Mouse (Mus musculus) MEL (cell line): ENCODE measurements at regions not wholly inside any gene's neighbourhood (a gene's known extent, or its start where the extent isn't known, plus 50 kb on each side); places are given as distances from the start of the nearest gene placed in this dataset.

Experiments used
- DNase-seq: peaks from one replicate; pipeline ENCODE4 v3.0.0; 2011; ENCODE audit warnings: low read depth, low spot score
- H3K27ac ChIP-seq: 2 replicates; pipeline ENCODE4 v1.5.1; 2012; ENCODE audit warnings: low read depth, mild to moderate bottlenecking, control low read depth, low read length, moderate library complexity; ENCODE audit not compliant: control insufficient read depth
- H3K27me3 ChIP-seq, 2 experiments: fragments of 150-350 bp in 1 of 2; sonication (generic) in 1 of 2; 2 replicates each; pipeline ENCODE4 v1.6.1; 2012; ENCODE audit warnings: low read length in 2 of 2, mild to moderate bottlenecking in 2 of 2, improper control_type of control experiment in 1 of 2, moderate library complexity in 1 of 2; ENCODE audit not compliant: insufficient read depth in 2 of 2, control insufficient read depth in 1 of 2
- H3K36me3 ChIP-seq, 2 experiments: 2 replicates each; pipeline ENCODE4 v1.6.1; 2012 to 2014; ENCODE audit warnings: low read length in 2 of 2, improper control_type of control experiment in 1 of 2, inconsistent platforms in 1 of 2, mild to moderate bottlenecking in 1 of 2; ENCODE audit not compliant: insufficient read depth in 2 of 2, control insufficient read depth in 1 of 2
- H3K4me1 ChIP-seq, 2 experiments: fragments of 150-350 bp in 1 of 2; sonication (generic) in 1 of 2; 2 replicates each; pipeline ENCODE4 v1.6.1; 2012; ENCODE audit warnings: low read length in 2 of 2, improper control_type of control experiment in 1 of 2, mild to moderate bottlenecking in 1 of 2; ENCODE audit not compliant: insufficient read depth in 2 of 2, control insufficient read depth in 1 of 2
- H3K4me3 ChIP-seq, 2 experiments: fragments of 150-350 bp in 1 of 2; sonication (generic) in 1 of 2; 2 replicates each; pipeline ENCODE4 v1.5.1; 2012; ENCODE audit warnings: low read depth in 2 of 2, low read length in 2 of 2, mild to moderate bottlenecking in 2 of 2, moderate library complexity in 2 of 2, control low read depth in 1 of 2, improper control_type of control experiment in 1 of 2; ENCODE audit not compliant: control insufficient read depth in 1 of 2, insufficient read depth in 1 of 2
- H3K79me2 ChIP-seq: 2 replicates; pipeline ENCODE4 v1.6.1; 2012; ENCODE audit warnings: mild to moderate bottlenecking, low read length, moderate library complexity; ENCODE audit not compliant: control insufficient read depth, poor library complexity, insufficient read depth
- H3K9ac ChIP-seq: 2 replicates; pipeline ENCODE4 v1.6.1; 2012; ENCODE audit warnings: low read depth, mild to moderate bottlenecking, control low read depth, low read length, moderate library complexity; ENCODE audit not compliant: control insufficient read depth, poor library complexity, severe bottlenecking
- H3K9me3 ChIP-seq: fragments of 150-350 bp; sonication (generic); replicated peaks from 2 replicates; pipeline ENCODE4 v1.6.1; 2012; ENCODE audit warnings: mild to moderate bottlenecking, low read length, improper control_type of control experiment, moderate library complexity; ENCODE audit not compliant: insufficient read depth
- BHLHE40 ChIP-seq: IDR thresholded peaks from 2 replicates; pipeline ENCODE4 v1.6.1; 2012; ENCODE audit warnings: low read depth, mild to moderate bottlenecking, inconsistent platforms, low read length, improper control_type of control experiment, borderline replicate concordance
- CHD2 ChIP-seq: IDR thresholded peaks from 2 replicates; pipeline ENCODE4 v1.6.1; 2011; ENCODE audit warnings: low read length, improper control_type of control experiment
- E2F4 ChIP-seq: IDR thresholded peaks from 2 replicates; pipeline ENCODE4 v1.6.1; 2011; ENCODE audit warnings: low read depth, low read length, improper control_type of control experiment, borderline replicate concordance
- EP300 ChIP-seq, 2 experiments: IDR thresholded peaks; 2 replicates each; pipeline ENCODE4 v1.6.1; 2011; ENCODE audit warnings: improper control_type of control experiment in 2 of 2, low read length in 2 of 2, low read depth in 1 of 2, mild to moderate bottlenecking in 1 of 2
- ETS1 ChIP-seq: IDR thresholded peaks from 2 replicates; pipeline ENCODE4 v1.6.1; 2012; ENCODE audit warnings: low read depth, mild to moderate bottlenecking, inconsistent platforms, low read length, improper control_type of control experiment, moderate library complexity
- HCFC1 ChIP-seq: IDR thresholded peaks from 2 replicates; pipeline ENCODE4 v1.6.1; 2012; ENCODE audit warnings: low read depth, mild to moderate bottlenecking, inconsistent platforms, low read length, improper control_type of control experiment, moderate library complexity
- JUND ChIP-seq: IDR thresholded peaks from 2 replicates; pipeline ENCODE4 v1.6.1; 2011; ENCODE audit warnings: low read depth, mild to moderate bottlenecking, improper control_type of control experiment, low read length
- MAFK ChIP-seq: IDR thresholded peaks from 2 replicates; pipeline ENCODE4 v1.6.1; 2011; ENCODE audit warnings: low read depth, mild to moderate bottlenecking, low read length, improper control_type of control experiment, borderline replicate concordance
- MAX ChIP-seq: IDR thresholded peaks from 2 replicates; pipeline ENCODE4 v1.6.1; 2011; ENCODE audit warnings: low read length, improper control_type of control experiment
- MAZ ChIP-seq: IDR thresholded peaks from 2 replicates; pipeline ENCODE4 v1.6.1; 2012; ENCODE audit warnings: low read depth, mild to moderate bottlenecking, inconsistent platforms, low read length, improper control_type of control experiment
- MEF2A ChIP-seq: IDR thresholded peaks from 2 replicates; pipeline ENCODE4 v1.6.1; 2014; ENCODE audit warnings: low read depth, mild to moderate bottlenecking, inconsistent platforms, low read length, improper control_type of control experiment; ENCODE audit not compliant: poor library complexity, insufficient replicate concordance, severe bottlenecking; ENCODE audit errors: extremely low read depth
- MYB ChIP-seq: IDR thresholded peaks from 2 replicates; pipeline ENCODE4 v1.6.1; 2011; ENCODE audit warnings: mild to moderate bottlenecking, low read depth, low read length, improper control_type of control experiment
- NELFE ChIP-seq: IDR thresholded peaks from 2 replicates; pipeline ENCODE4 v1.6.1; 2011; ENCODE audit warnings: low read depth, low read length, improper control_type of control experiment
- POLR2AphosphoS5 ChIP-seq: IDR thresholded peaks from 2 replicates; pipeline ENCODE4 v1.6.1; 2012; ENCODE audit warnings: low read depth, borderline replicate concordance, mild to moderate bottlenecking, inconsistent platforms, low read length, moderate library complexity, mixed read lengths
- RAD21 ChIP-seq: IDR thresholded peaks from 2 replicates; pipeline ENCODE4 v1.6.1; 2011; ENCODE audit warnings: mild to moderate bottlenecking, low read depth, low read length, improper control_type of control experiment
- SIN3A ChIP-seq: IDR thresholded peaks from 2 replicates; pipeline ENCODE4 v1.6.1; 2012; ENCODE audit warnings: low read length, improper control_type of control experiment, inconsistent platforms
- SMC3 ChIP-seq: IDR thresholded peaks from 2 replicates; pipeline ENCODE4 v1.6.1; 2011; ENCODE audit warnings: low read depth, low read length, improper control_type of control experiment
- TCF12 ChIP-seq: IDR thresholded peaks from 2 replicates; pipeline ENCODE4 v1.6.1; 2014; ENCODE audit warnings: low read depth, mild to moderate bottlenecking, inconsistent platforms, low read length, improper control_type of control experiment, moderate library complexity
- UBTF ChIP-seq: IDR thresholded peaks from 2 replicates; pipeline ENCODE4 v1.6.1; 2012; ENCODE audit warnings: low read depth, mild to moderate bottlenecking, inconsistent platforms, low read length, improper control_type of control experiment, moderate library complexity, borderline replicate concordance; ENCODE audit not compliant: insufficient read depth
- USF1 ChIP-seq: IDR thresholded peaks from 2 replicates; pipeline ENCODE4 v1.6.1; 2014; ENCODE audit warnings: low read depth, mild to moderate bottlenecking, inconsistent platforms, low read length, improper control_type of control experiment, moderate library complexity
- USF2 ChIP-seq, 2 experiments: IDR thresholded peaks; 2 replicates each; pipeline ENCODE4 v1.6.1; 2011 to 2012; ENCODE audit warnings: improper control_type of control experiment in 2 of 2, low read length in 2 of 2, borderline replicate concordance in 1 of 2, inconsistent platforms in 1 of 2, low read depth in 1 of 2, mild to moderate bottlenecking in 1 of 2; ENCODE audit not compliant: insufficient read depth in 1 of 2
- ZC3H11A ChIP-seq: IDR thresholded peaks from 2 replicates; pipeline ENCODE4 v1.6.1; 2012; ENCODE audit warnings: low read depth, mild to moderate bottlenecking, inconsistent platforms, low read length, improper control_type of control experiment
- ZNF384 ChIP-seq: IDR thresholded peaks from 2 replicates; pipeline ENCODE4 v1.6.1; 2012; ENCODE audit warnings: low read depth, mild to moderate bottlenecking, inconsistent platforms, low read length, improper control_type of control experiment

- no peak overlapping the region for H3K27ac ChIP-seq
- H3K9me3 ChIP-seq = no peaks in the 10 kb centered on the region
- TF ChIP-seq RAD21 (no peak), MEF2A (no peak), JUND (no peak), BHLHE40 (no peak), EP300 (IDR thresholded peaks at IDR 0.05; ENCODE audit: low read depth in 1 of 2, low read length in 2 of 2) (no peak), ZNF384 (no peak), NELFE (no peak), POLR2AphosphoS5 (no peak), E2F4 (no peak), MAZ (no peak), MYB (no peak), ETS1 (no peak), CHD2 (no peak), TCF12 (no peak), UBTF (no peak), MAFK (no peak), USF2 (IDR thresholded peaks at IDR 0.05; ENCODE audit: borderline replicate concordance in 1 of 2, insufficient read depth in 1 of 2, low read depth in 1 of 2, low read length in 2 of 2) (no peak), SMC3 (no peak), SIN3A (no peak), USF1 (no peak)
- H3K4me3 ChIP-seq = no peak overlapping the region
- H3K27me3 ChIP-seq = peaks cover 0 to 9% of the 10 kb centered on the region in 2 experiments; a peak in 3 of 4 replicates
- DNase-seq = no peak
- H3K4me1 ChIP-seq = no peaks in the 10 kb centered on the region
- H3K79me2 ChIP-seq = no peaks in the 10 kb centered on the region; the same call in 1 of the 2 replicates
- H3K9ac ChIP-seq = no peak overlapping the region
- no peaks in the 10 kb centered on the region for H3K36me3 ChIP-seq
Measured at GRCm38 (mm10) chr12:70579328-70579905, 126.5 kb downstream of the Tmx1 start.

GRCm38 (mm10) chr12:70586181-70586580 is 133.3 kb downstream of the Tmx1 start:
- Histone ChIP-seq H3K79me2 (no peaks in the 10 kb centered on the region), H3K9me3 (no peaks in the 10 kb centered on the region), H3K27ac (no peak overlapping the region), H3K27me3 (peaks cover 2 to 9% of the 10 kb centered on the region in 2 experiments; a peak in 3 of 4 replicates), H3K4me3 (no peak overlapping the region), H3K9ac (no peak overlapping the region), H3K4me1 (no peaks in the 10 kb centered on the region), H3K36me3 (no peaks in the 10 kb centered on the region)
- DNase-seq = no peak
- TF ChIP-seq NELFE (no peak), TCF12 (no peak), MAZ (no peak), E2F4 (no peak), ZC3H11A (no peak), MAX (no peak), HCFC1 (no peak)
